Mouse (Mus musculus): ENCODE results near the gene Baiap2l2. TPM values are rescaled to one million over a fixed set of nuclear protein-coding genes. Genes with fewer than 3 reads are reported as not detected.

The Baiap2l2 gene
- total and polyA plus RNA-seq, 3 experiments, result not detected

- Histone ChIP-seq H3K9me3 (replicated peaks) (no peaks in the 10 kb centered on the region), H3K4me1 (ENCODE audit: insufficient read depth, low read depth, low read length) (peaks cover 10% of the 10 kb centered on the region; the same call in 1 of the 2 replicates), H3K27me3 (ENCODE audit: insufficient read depth, low read length) (peaks cover 64% of the 10 kb centered on the region), H3K36me3 (replicated peaks) (no peaks in the 10 kb centered on the region), H3K4me3 (ENCODE audit: low read depth, low read length) (no peak overlapping the region)
- no peak for TF ChIP-seq POLR2AphosphoS5 (IDR thresholded peaks at IDR 0.05; ENCODE audit: insufficient replicate concordance, low read depth, low read length)
- peak; percentile 45; the same call in 1 of the 2 replicates for TF ChIP-seq CTCF (IDR thresholded peaks at IDR 0.05; ENCODE audit: low read depth, low read length)
- ATAC-seq (ENCODE audit: extremely low read depth, insufficient number of reproducible peaks, low FRiP score, poor library complexity, severe bottlenecking), result no peak
- DNase-seq (ENCODE audit: low spot score), result no peak
These were observed 14.1 kb downstream of the Baiap2l2 start for GRCm38 (mm10) chr15:79271124-79271746.

GRCm38 (mm10) chr15:79270317-79271123, 14.8 kb downstream of the Baiap2l2 start:
- DNase-seq (ENCODE audit: low spot score) (no peak), ATAC-seq (ENCODE audit: extremely low read depth, insufficient number of reproducible peaks, low FRiP score, poor library complexity, severe bottlenecking) (no peak)
- peaks cover 10% of the 10 kb centered on the region; the same call in 1 of the 2 replicates for H3K4me1 ChIP-seq (ENCODE audit: insufficient read depth, low read depth, low read length)
- TF ChIP-seq GATA1 (IDR thresholded peaks at IDR 0.05; ENCODE audit: borderline replicate concordance, low read length) (no peak), CTCF (IDR thresholded peaks at IDR 0.05; ENCODE audit: low read depth, low read length) (no peak), GATA2 (IDR thresholded peaks at IDR 0.05; ENCODE audit: borderline replicate concordance, low read depth, low read length) (no peak), TAL1 (conservative IDR thresholded peaks at IDR 0.05; ENCODE audit: low read depth, low read length) (no peak), POLR2AphosphoS5 (IDR thresholded peaks at IDR 0.05; ENCODE audit: insufficient replicate concordance, low read depth, low read length) (no peak)
- H3K27me3 ChIP-seq (ENCODE audit: insufficient read depth, low read length), result peaks cover 64% of the 10 kb centered on the region
- no peaks in the 10 kb centered on the region for H3K9me3 ChIP-seq (replicated peaks)
- no peaks in the 10 kb centered on the region for H3K36me3 ChIP-seq (replicated peaks)
- H3K4me3 ChIP-seq (ENCODE audit: low read depth, low read length), result no peak overlapping the region

GRCm38 (mm10) chr15:79268521-79268920, 16.8 kb downstream of the Baiap2l2 start:
- DNase-seq (ENCODE audit: low spot score) (no peak), ATAC-seq (ENCODE audit: extremely low read depth, insufficient number of reproducible peaks, low FRiP score, poor library complexity, severe bottlenecking) (no peak)
- Histone ChIP-seq H3K9me3 (replicated peaks) (no peaks in the 10 kb centered on the region), H3K4me1 (ENCODE audit: insufficient read depth, low read depth, low read length) (peaks cover 10% of the 10 kb centered on the region; the same call in 1 of the 2 replicates), H3K36me3 (replicated peaks) (no peaks in the 10 kb centered on the region), H3K27me3 (ENCODE audit: insufficient read depth, low read length) (peaks cover 60% of the 10 kb centered on the region), H3K4me3 (ENCODE audit: low read depth, low read length) (no peak overlapping the region)
- TF ChIP-seq TAL1 (conservative IDR thresholded peaks at IDR 0.05; ENCODE audit: low read depth, low read length), result no peak
- no peak for TF ChIP-seq POLR2AphosphoS5 (IDR thresholded peaks at IDR 0.05; ENCODE audit: insufficient replicate concordance, low read depth, low read length)
- TF ChIP-seq GATA2 (IDR thresholded peaks at IDR 0.05; ENCODE audit: borderline replicate concordance, low read depth, low read length), result no peak
- no peak for TF ChIP-seq CTCF (IDR thresholded peaks at IDR 0.05; ENCODE audit: low read depth, low read length)
- no peak for TF ChIP-seq GATA1 (IDR thresholded peaks at IDR 0.05; ENCODE audit: borderline replicate concordance, low read length)

GRCm38 (mm10) chr15:79265384-79265783, 20.0 kb downstream of the Baiap2l2 start:
- DNase-seq (ENCODE audit: low spot score) (no peak), ATAC-seq (ENCODE audit: extremely low read depth, insufficient number of reproducible peaks, low FRiP score, poor library complexity, severe bottlenecking) (no peak)
- Histone ChIP-seq H3K36me3 (replicated peaks) (no peaks in the 10 kb centered on the region), H3K9me3 (replicated peaks) (no peaks in the 10 kb centered on the region), H3K4me3 (ENCODE audit: low read depth, low read length) (no peak overlapping the region), H3K27me3 (ENCODE audit: insufficient read depth, low read length) (peaks cover 53% of the 10 kb centered on the region), H3K4me1 (ENCODE audit: insufficient read depth, low read depth, low read length) (0 out of 2 replicates have a peak, but pooled peaks cover 2% of the 10 kb centered on the region)
- TF ChIP-seq GATA2 (IDR thresholded peaks at IDR 0.05; ENCODE audit: borderline replicate concordance, low read depth, low read length), result no peak
- no peak for TF ChIP-seq TAL1 (conservative IDR thresholded peaks at IDR 0.05; ENCODE audit: low read depth, low read length)
- TF ChIP-seq POLR2AphosphoS5 (IDR thresholded peaks at IDR 0.05; ENCODE audit: insufficient replicate concordance, low read depth, low read length), result no peak
- no peak for TF ChIP-seq CTCF (IDR thresholded peaks at IDR 0.05; ENCODE audit: low read depth, low read length)
- no peak for TF ChIP-seq GATA1 (IDR thresholded peaks at IDR 0.05; ENCODE audit: borderline replicate concordance, low read length)

- ATAC-seq (ENCODE audit: extremely low read depth, insufficient number of reproducible peaks, low FRiP score, poor library complexity, severe bottlenecking), result no peak
- no peak for DNase-seq (ENCODE audit: low spot score)
- Histone ChIP-seq H3K4me3 (ENCODE audit: low read depth, low read length) (no peak overlapping the region), H3K27me3 (ENCODE audit: insufficient read depth, low read length) (peaks cover 49% of the 10 kb centered on the region), H3K4me1 (ENCODE audit: insufficient read depth, low read depth, low read length) (no peaks in the 10 kb centered on the region), H3K9me3 (replicated peaks) (no peaks in the 10 kb centered on the region), H3K36me3 (replicated peaks) (no peaks in the 10 kb centered on the region)
- TF ChIP-seq CTCF (IDR thresholded peaks at IDR 0.05; ENCODE audit: low read depth, low read length), result no peak
- TF ChIP-seq GATA2 (IDR thresholded peaks at IDR 0.05; ENCODE audit: borderline replicate concordance, low read depth, low read length), result no peak
- no peak for TF ChIP-seq GATA1 (IDR thresholded peaks at IDR 0.05; ENCODE audit: borderline replicate concordance, low read length)
- TF ChIP-seq TAL1 (conservative IDR thresholded peaks at IDR 0.05; ENCODE audit: low read depth, low read length), result no peak
- no peak for TF ChIP-seq POLR2AphosphoS5 (IDR thresholded peaks at IDR 0.05; ENCODE audit: insufficient replicate concordance, low read depth, low read length)
These were observed 21.6 kb downstream of the Baiap2l2 start for GRCm38 (mm10) chr15:79263726-79264125.

- peaks cover 44% of the 10 kb centered on the region for H3K27me3 ChIP-seq (ENCODE audit: insufficient read depth, low read length)
- no peaks in the 10 kb centered on the region for H3K36me3 ChIP-seq (replicated peaks)
- H3K4me3 ChIP-seq (ENCODE audit: low read depth, low read length), result no peak overlapping the region
- H3K9me3 ChIP-seq (replicated peaks), result no peaks in the 10 kb centered on the region
- ATAC-seq (ENCODE audit: extremely low read depth, insufficient number of reproducible peaks, low FRiP score, poor library complexity, severe bottlenecking) (no peak), DNase-seq (ENCODE audit: low spot score) (no peak)
- no peak for TF ChIP-seq CTCF (IDR thresholded peaks at IDR 0.05; ENCODE audit: low read depth, low read length)
- TF ChIP-seq TAL1 (conservative IDR thresholded peaks at IDR 0.05; ENCODE audit: low read depth, low read length), result no peak
- no peak for TF ChIP-seq GATA1 (IDR thresholded peaks at IDR 0.05; ENCODE audit: borderline replicate concordance, low read length)
- no peak for TF ChIP-seq GATA2 (IDR thresholded peaks at IDR 0.05; ENCODE audit: borderline replicate concordance, low read depth, low read length)
- no peak for TF ChIP-seq POLR2AphosphoS5 (IDR thresholded peaks at IDR 0.05; ENCODE audit: insufficient replicate concordance, low read depth, low read length)
- H3K4me1 ChIP-seq (ENCODE audit: insufficient read depth, low read depth, low read length), result no peaks in the 10 kb centered on the region
These were observed 22.5 kb downstream of the Baiap2l2 start for GRCm38 (mm10) chr15:79262786-79263309.

Measured in G1E (cell line).